Mouse (Mus musculus): ENCODE results near the gene Pcnx4.

Pcnx4 gene

DNA sequence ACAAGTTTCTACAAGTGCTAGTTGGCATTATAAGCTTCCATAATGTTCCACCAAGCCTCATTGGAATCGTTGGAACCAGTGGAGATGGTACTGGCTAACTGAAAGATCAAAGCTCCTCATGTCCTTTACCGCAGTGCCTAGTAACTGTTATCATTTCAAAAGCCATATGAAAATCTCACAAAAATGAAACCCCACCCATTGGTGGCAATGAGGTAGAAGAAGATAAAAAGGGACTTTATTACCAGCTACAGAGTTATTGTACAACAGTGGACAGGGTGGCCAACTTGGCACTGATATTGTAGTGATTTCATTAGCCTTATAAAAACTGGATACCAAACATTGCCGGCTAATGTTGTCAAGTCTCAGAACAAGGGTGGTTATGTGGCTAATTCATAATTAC, 75.9 kb downstream of the Pcnx4 start:
- no peak for DNase-seq

DNA sequence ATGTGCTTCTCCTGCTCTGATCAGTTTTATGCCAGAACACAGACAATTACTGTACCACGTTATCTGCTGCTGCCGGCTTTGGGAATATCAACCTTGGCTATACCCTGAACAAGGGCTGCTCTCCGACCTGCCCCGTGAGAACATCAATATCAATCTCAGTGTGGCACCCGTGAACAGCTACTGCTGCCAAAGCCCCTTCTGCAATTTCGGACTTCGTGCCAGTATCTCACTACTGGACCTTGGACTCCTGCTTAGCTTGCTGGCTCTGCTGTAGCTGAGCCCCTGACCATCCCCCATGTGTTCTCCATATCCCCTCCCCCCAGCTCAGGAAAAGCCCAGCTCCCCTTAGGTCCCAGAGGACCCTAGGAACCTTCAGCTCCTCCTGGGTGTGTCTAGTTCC, 84.7 kb downstream of the Pcnx4 start:
- no peak for DNase-seq

DNA sequence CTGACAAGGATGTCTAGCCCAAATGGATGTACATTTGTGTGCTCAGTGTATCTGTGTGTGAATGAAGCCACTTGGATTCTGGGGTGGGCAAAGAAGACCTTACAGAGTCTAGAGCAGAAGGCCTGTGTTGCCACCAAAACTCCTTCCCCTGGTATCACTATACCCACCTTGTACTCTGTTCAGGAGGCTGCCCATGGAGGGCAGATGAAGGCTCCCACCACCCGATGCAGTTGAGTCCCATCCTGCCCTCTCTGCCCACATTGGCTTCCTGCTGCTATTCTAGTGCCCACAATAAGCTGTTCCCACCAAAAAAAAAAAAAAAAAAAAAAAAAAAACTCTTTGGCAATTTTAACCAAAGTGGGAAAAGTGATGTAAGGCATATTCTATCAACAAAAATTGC, 85.3 kb downstream of the Pcnx4 start:
- no peak for DNase-seq

DNA sequence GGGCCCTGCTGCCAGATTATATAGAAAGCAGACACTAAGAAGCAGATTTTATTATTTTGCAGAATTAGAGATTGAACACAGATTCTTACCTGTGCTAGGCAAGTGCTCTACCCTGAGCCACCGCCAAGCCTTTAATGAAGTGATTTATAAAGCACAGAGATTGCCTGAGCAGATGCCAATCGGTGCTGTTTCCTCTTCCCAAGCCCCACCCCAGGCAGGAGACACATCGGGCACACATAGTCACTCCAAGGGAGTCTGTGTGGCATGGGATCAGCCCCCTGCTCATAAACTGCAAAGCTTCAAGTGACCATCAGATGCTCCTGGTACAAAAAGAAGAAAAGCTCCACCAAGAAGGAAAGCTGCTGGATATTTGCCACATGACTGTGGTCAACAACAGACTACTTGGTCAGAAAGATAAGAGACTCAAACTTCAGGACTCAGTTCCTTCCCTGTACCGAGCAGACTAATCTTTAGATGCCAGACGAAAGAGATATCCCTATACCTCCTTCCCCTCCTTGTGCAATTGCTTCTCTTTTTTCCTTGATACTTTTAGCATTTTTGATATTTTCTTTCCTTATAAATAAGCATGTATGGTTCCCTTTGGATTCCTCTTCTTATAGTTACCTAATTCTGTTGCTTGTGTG, 86.8 kb downstream of the Pcnx4 start:
- no peak for DNase-seq

DNA sequence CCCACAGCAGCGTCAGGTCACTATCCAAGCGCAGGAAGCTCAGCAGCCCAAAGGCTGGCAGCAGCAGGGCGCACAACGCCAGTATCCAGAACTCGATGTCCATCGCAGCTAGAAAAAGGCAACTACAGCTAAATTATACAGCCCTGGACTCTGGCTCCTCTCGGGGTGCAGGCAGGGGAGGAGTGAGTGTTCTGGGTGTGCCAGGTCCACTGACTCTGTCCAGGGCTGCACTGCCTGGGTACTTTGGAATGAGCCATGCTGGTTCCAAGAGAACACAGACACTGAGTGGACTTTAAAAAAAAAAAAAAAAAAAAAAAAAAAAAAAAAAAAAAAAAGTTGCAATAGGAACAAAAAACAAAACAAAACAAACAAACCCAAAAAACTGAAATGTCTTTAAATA, 92.6 kb downstream of the Pcnx4 start:
- no peak for DNase-seq
